In genomic region chr19:23323107-23323506, GRCm38 (mm10) we compare ENCODE assay signal across 15 mouse cellular contexts. TPM values are rescaled to one million over a fixed set of nuclear protein-coding genes. Genes with fewer than 3 reads are reported as not detected.
A peak's percentile ranks its signal among the peaks of the same experiment; 100 is the strongest.
DNase-seq lines count a peak whose midpoint lies in the region; ATAC-seq lines count a peak whose summit lies in the region.
"Had no signal": no experiment of that assay in that cellular context is flagged by ENCODE, and none has a peak within 500 bp of the region (broad histone marks: within the 10 kb centered on the region; RNA-seq: fewer than 3 reads in every experiment).

No protein-coding gene starts in this region.

- no peak overlapping the region for H3K9ac ChIP-seq in heart, embryonic 16.5 days (ENCODE audit: low read length)
- H3K9ac ChIP-seq: liver, postnatal 0 days; midbrain, embryonic 12.5 days; neural tube, embryonic 12.5 days had no signal

- H3K4me1 ChIP-seq in heart, embryonic 16.5 days (ENCODE audit: control insufficient read depth, insufficient read depth, low read length), result no peaks in the 10 kb centered on the region
- H3K4me1 ChIP-seq in brown adipose tissue, adult 24 weeks (ENCODE audit: control insufficient read depth, insufficient read depth, insufficient read length, low read length), result no peaks in the 10 kb centered on the region
- H3K4me1 ChIP-seq: midbrain, embryonic 12.5 days; neural tube, embryonic 12.5 days had no signal

- H3K36me3 ChIP-seq in heart, embryonic 16.5 days (ENCODE audit: control insufficient read depth, insufficient read depth), result no peaks in the 10 kb centered on the region
- H3K36me3 ChIP-seq: midbrain, embryonic 12.5 days; neural tube, embryonic 12.5 days had no signal

- no peaks in the 10 kb centered on the region for H3K9me3 ChIP-seq in heart, embryonic 16.5 days (replicated peaks; ENCODE audit: control insufficient read depth, low read length)
- H3K9me3 ChIP-seq: midbrain, embryonic 12.5 days; neural tube, embryonic 12.5 days had no signal

- H3K27ac ChIP-seq in heart, embryonic 16.5 days (ENCODE audit: low read length), result no peak overlapping the region
- peak overlapping the region; percentile 50 for H3K27ac ChIP-seq in brown adipose tissue, adult 24 weeks (replicated peaks; ENCODE audit: low read depth, low read length)
- H3K27ac ChIP-seq: hindbrain, postnatal 0 days; kidney, postnatal 0 days; midbrain, embryonic 12.5 days; neural tube, embryonic 12.5 days had no signal

- DNase-seq in heart, postnatal 14 days, result no peak
- peak; percentile 62 to 63 for DNase-seq in thymus, postnatal 10 days (ENCODE audit: low spot score in 2 of 2)
- DNase-seq in cerebellum, postnatal 25 days, result no peak
- no peak for DNase-seq in cerebellum, adult 9-11 months
- no peak for DNase-seq in cerebellum, postnatal 10 days
- DNase-seq: adrenal gland, adult 8-10 months; embryo, embryonic 11 days; liver, postnatal 0 days had no signal

- H3K4me3 ChIP-seq in heart, embryonic 16.5 days (ENCODE audit: low read length), result no peak overlapping the region
- H3K4me3 ChIP-seq in brown adipose tissue, adult 24 weeks (ENCODE audit: insufficient read depth, low read depth, low read length), result no peak overlapping the region
- H3K4me3 ChIP-seq: midbrain, embryonic 12.5 days; neural tube, embryonic 12.5 days had no signal

- H3K4me2 ChIP-seq in heart, embryonic 16.5 days (ENCODE audit: low read depth, low read length), result no peak overlapping the region
- H3K4me2 ChIP-seq: midbrain, embryonic 12.5 days; neural tube, embryonic 12.5 days had no signal

- intact Hi-C loops in heart, postnatal 14 days (cut with DNase I), result no loop called here

- WGBS in heart, embryonic 16.5 days, result 62% methylated on average over 3 of the region's 3 CpGs

- ATAC-seq in heart, embryonic 16.5 days (replicated peaks; ENCODE audit: extremely low read depth, insufficient read depth, low FRiP score), result peak; percentile 72; the same call in 1 of the 2 replicates
- peak; percentile 98 for ATAC-seq in neutrophil, adult 5-6 weeks (ENCODE audit: extremely low read depth, insufficient number of reproducible peaks, low FRiP score, poor library complexity, severe bottlenecking)
- ATAC-seq: hindbrain, postnatal 0 days; liver, postnatal 0 days had no signal

- H3K27me3 ChIP-seq in heart, embryonic 16.5 days (ENCODE audit: control insufficient read depth, insufficient read depth, low read length), result no peaks in the 10 kb centered on the region
- H3K27me3 ChIP-seq: midbrain, embryonic 12.5 days; neural tube, embryonic 12.5 days had no signal

RNA-seq across cellular contexts. Expression of gene Smc5, which starts 49.4 kb away (rescaled TPM):
- polyA plus RNA-seq in heart, embryonic 16.5 days (2015; fragmentation: Nextera tagmentation; extraction: Ambion mirVana), result 21.7 and 24.1 TPM in 2 replicates
- total RNA-seq in heart, postnatal 14 days (2021), result 10 to 100 TPM; 20.6 to 23.9 TPM
- polyA plus RNA-seq in brown adipose tissue, adult 24 weeks (2012; ENCODE audit: insufficient read depth, insufficient read length, missing spikeins), result 7.0 and 10.6 TPM in 2 replicates
- total RNA-seq in neutrophil, adult 5-6 weeks (2017), result 49.3 and 50.8 TPM in 2 replicates

Comparison
In these comparisons a context has a peak if more than half of its experiments do, and no peak if none do; other contexts are left out.
1. DNase-seq: peak in thymus, postnatal 10 days (2 of 2); none in heart, postnatal 14 days (0 of 2), cerebellum, postnatal 25 days (0 of 2), cerebellum, adult 9-11 months (single experiment) and cerebellum, postnatal 10 days (0 of 2).